Comparison of ENCODE assay signal across 8 mouse cellular contexts in genomic region chr7:80995266-80996146, GRCm38 (mm10). TPM values are rescaled to one million over a fixed set of nuclear protein-coding genes. Genes with fewer than 3 reads are reported as not detected.
DNase-seq lines count a peak whose midpoint lies in the region; ATAC-seq and TF ChIP-seq lines count a peak whose summit lies in the region.

No protein-coding gene starts in this region.

- WGBS in forebrain, embryonic 10.5 days: 64% methylated on average over 3 of the region's 3 CpGs
- whole genome bisulfite sequencing in forebrain, embryonic 11.5 days: 71% methylated on average over 3 of the region's 3 CpGs
- WGBS in hindbrain, embryonic 15.5 days: 70% methylated on average over 3 of the region's 3 CpGs

- H3K9me3 ChIP-seq in forebrain, embryonic 10.5 days: no peaks in the 10 kb centered on the region
- H3K9me3 ChIP-seq in forebrain, embryonic 11.5 days (ENCODE audit: control insufficient read depth, low read length): no peaks in the 10 kb centered on the region
- H3K9me3 ChIP-seq in G1E (replicated peaks): no peaks in the 10 kb centered on the region
- H3K9me3 ChIP-seq in hindbrain, embryonic 15.5 days: no peaks in the 10 kb centered on the region

- H3K9ac ChIP-seq in forebrain, embryonic 11.5 days (ENCODE audit: low read length): no peak overlapping the region
- no peak overlapping the region for H3K9ac ChIP-seq in hindbrain, embryonic 15.5 days

- H3K36me3 ChIP-seq in forebrain, embryonic 10.5 days (replicated peaks): no peaks in the 10 kb centered on the region; the same call in 1 of the 2 replicates
- H3K36me3 ChIP-seq in forebrain, embryonic 11.5 days (ENCODE audit: control insufficient read depth, insufficient read depth, low read length): no peaks in the 10 kb centered on the region
- H3K36me3 ChIP-seq in G1E (replicated peaks): peaks cover 19% of the 10 kb centered on the region
- H3K36me3 ChIP-seq in hindbrain, embryonic 15.5 days: no peaks in the 10 kb centered on the region

- no peaks in the 10 kb centered on the region for H3K27me3 ChIP-seq in forebrain, embryonic 10.5 days (ENCODE audit: poor library complexity, severe bottlenecking)
- no peaks in the 10 kb centered on the region for H3K27me3 ChIP-seq in forebrain, embryonic 11.5 days (ENCODE audit: control insufficient read depth, insufficient read depth, low read length)
- H3K27me3 ChIP-seq in G1E (ENCODE audit: insufficient read depth, low read length): no peaks in the 10 kb centered on the region
- H3K27me3 ChIP-seq in hindbrain, embryonic 15.5 days: no peaks in the 10 kb centered on the region

- no peak for DNase-seq in forebrain, embryonic 10.5 days (ENCODE audit: extremely low spot score, low spot score)
- DNase-seq in forebrain, embryonic 11.5 days (ENCODE audit: low spot score): no peak
- DNase-seq in G1E (ENCODE audit: low spot score): peak; percentile 58
- no peak for DNase-seq in frontal cortex, postnatal 14 days (ENCODE audit: low spot score in 2 of 2)
- no peak for DNase-seq in retina, embryonic 14.5 days (ENCODE audit: low spot score)
- no peak for DNase-seq in frontal cortex, postnatal 25 days (ENCODE audit: low spot score in 2 of 2)

- 0 out of 2 replicates have a peak overlapping the region, but pooled peaks have one; percentile 94 for H3K4me3 ChIP-seq in forebrain, embryonic 10.5 days
- H3K4me3 ChIP-seq in forebrain, embryonic 11.5 days (ENCODE audit: low read depth, low read length): no peak overlapping the region
- H3K4me3 ChIP-seq in G1E (ENCODE audit: low read depth, low read length): peak overlapping the region; percentile 90
- no peak overlapping the region for H3K4me3 ChIP-seq in hindbrain, embryonic 15.5 days

- peaks cover 38% of the 10 kb centered on the region for H3K4me1 ChIP-seq in forebrain, embryonic 10.5 days
- peaks cover 10% of the 10 kb centered on the region; the same call in 1 of the 2 replicates for H3K4me1 ChIP-seq in forebrain, embryonic 11.5 days (replicated peaks; ENCODE audit: control insufficient read depth, insufficient read depth, low read length)
- H3K4me1 ChIP-seq in G1E (ENCODE audit: insufficient read depth, low read depth, low read length): peaks cover 65% of the 10 kb centered on the region
- peaks cover 38% of the 10 kb centered on the region for H3K4me1 ChIP-seq in hindbrain, embryonic 15.5 days (replicated peaks)

- H3K27ac ChIP-seq in forebrain, embryonic 10.5 days: no peak overlapping the region
- no peak overlapping the region for H3K27ac ChIP-seq in forebrain, embryonic 11.5 days (ENCODE audit: low read depth, low read length)
- H3K27ac ChIP-seq in hindbrain, embryonic 15.5 days (replicated peaks): no peak overlapping the region

- no peak for ATAC-seq in forebrain, embryonic 11.5 days (replicated peaks; ENCODE audit: low FRiP score)
- peak; percentile 52 for ATAC-seq in G1E (ENCODE audit: extremely low read depth, insufficient number of reproducible peaks, low FRiP score, poor library complexity, severe bottlenecking)
- ATAC-seq in hindbrain, embryonic 15.5 days (ENCODE audit: low FRiP score, low read depth): no peak
- peak; percentile 45 for ATAC-seq in megakaryocyte-erythroid progenitor cell, adult 5-6 weeks (replicated peaks; ENCODE audit: low FRiP score, low TSS enrichment, poor library complexity, severe bottlenecking)

- H3K4me2 ChIP-seq in forebrain, embryonic 11.5 days (ENCODE audit: low read depth, low read length, severe bottlenecking): no peak overlapping the region
- peak overlapping the region; percentile 91 for H3K4me2 ChIP-seq in hindbrain, embryonic 15.5 days

- no peak for TF ChIP-seq CTCF in G1E (IDR thresholded peaks at IDR 0.05; ENCODE audit: low read depth, low read length)

RNA-seq across cellular contexts. Expression of gene Zfp592, which starts 2.0 kb away (rescaled TPM):
- polyA plus RNA-seq in forebrain, embryonic 10.5 days (2016; fragmentation: Nextera tagmentation; extraction: Ambion mirVana): 9.5 and 12.2 TPM in 2 replicates
- 15.9 TPM in 2 replicates for polyA plus RNA-seq in forebrain, embryonic 11.5 days (2014; fragmentation: Nextera tagmentation; extraction: Ambion mirVana)
- 72.4 and 79.7 TPM in 2 replicates for total RNA-seq in G1E (2014; fragmentation: Nextera tagmentation)
- total RNA-seq in G1E (2017): 25.6 and 30.3 TPM in 2 replicates
- 60.5 and 70.4 TPM in 2 replicates for polyA plus RNA-seq in G1E (2012)
- 10.4 and 10.5 TPM in 2 replicates for polyA plus RNA-seq in hindbrain, embryonic 15.5 days (2015; fragmentation: Nextera tagmentation; extraction: Ambion mirVana)
- total RNA-seq in megakaryocyte-erythroid progenitor cell, adult 5-6 weeks (2014; fragmentation: Nextera tagmentation): 33.1 and 38.5 TPM in 2 replicates
- total RNA-seq in megakaryocyte-erythroid progenitor cell, adult 5-6 weeks (2017): 12.5 TPM in 2 replicates

RNA-seq across cellular contexts. Expression of gene Sec11a, which starts 47.9 kb away (rescaled TPM):
- 190 and 226 TPM in 2 replicates for polyA plus RNA-seq in forebrain, embryonic 10.5 days (2016; fragmentation: Nextera tagmentation; extraction: Ambion mirVana)
- 169 and 201 TPM in 2 replicates for polyA plus RNA-seq in forebrain, embryonic 11.5 days (2014; fragmentation: Nextera tagmentation; extraction: Ambion mirVana)
- 177 and 221 TPM in 2 replicates for total RNA-seq in G1E (2014; fragmentation: Nextera tagmentation)
- 395 and 472 TPM in 2 replicates for total RNA-seq in G1E (2017)
- polyA plus RNA-seq in G1E (2012): 6.3 and 7.7 TPM in 2 replicates
- 138 and 163 TPM in 2 replicates for polyA plus RNA-seq in hindbrain, embryonic 15.5 days (2015; fragmentation: Nextera tagmentation; extraction: Ambion mirVana)
- 109 and 150 TPM in 2 replicates for total RNA-seq in megakaryocyte-erythroid progenitor cell, adult 5-6 weeks (2014; fragmentation: Nextera tagmentation)
- total RNA-seq in megakaryocyte-erythroid progenitor cell, adult 5-6 weeks (2017): 393 and 493 TPM in 2 replicates

Comparison
In these comparisons a context has a peak if more than half of its experiments do, and no peak if none do; other contexts are left out.
1. H3K4me3 ChIP-seq: peak in forebrain, embryonic 10.5 days (single experiment) and G1E (single experiment); none in forebrain, embryonic 11.5 days (single experiment) and hindbrain, embryonic 15.5 days (single experiment).
2. ATAC-seq: peak in G1E (single experiment) and megakaryocyte-erythroid progenitor cell, adult 5-6 weeks (single experiment); none in forebrain, embryonic 11.5 days (single experiment) and hindbrain, embryonic 15.5 days (single experiment).
3. RNA of gene Sec11a, which starts 47.9 kb away (polyA plus RNA-seq): 169 to 201 TPM in forebrain, embryonic 11.5 days, 190 to 226 TPM in forebrain, embryonic 10.5 days and 138 to 163 TPM in hindbrain, embryonic 15.5 days; 6.3 to 7.7 TPM in G1E; every median in the first group is over 10 times any median in the second.